Mouse (Mus musculus) lung, postnatal 0 days (tissue): ENCODE data around the gene Slc24a3.

Experiments
- CTCF ChIP-seq: IDR thresholded peaks from 2 replicates; pipeline ENCODE4 v1.5.1; 2016; ENCODE audit warnings: antibody characterized with exemption, mild to moderate bottlenecking
- EP300 ChIP-seq: IDR thresholded peaks from 2 replicates; pipeline ENCODE4 v1.6.1; 2016; ENCODE audit warnings: antibody characterized with exemption, mild to moderate bottlenecking, control low read depth

DNA sequence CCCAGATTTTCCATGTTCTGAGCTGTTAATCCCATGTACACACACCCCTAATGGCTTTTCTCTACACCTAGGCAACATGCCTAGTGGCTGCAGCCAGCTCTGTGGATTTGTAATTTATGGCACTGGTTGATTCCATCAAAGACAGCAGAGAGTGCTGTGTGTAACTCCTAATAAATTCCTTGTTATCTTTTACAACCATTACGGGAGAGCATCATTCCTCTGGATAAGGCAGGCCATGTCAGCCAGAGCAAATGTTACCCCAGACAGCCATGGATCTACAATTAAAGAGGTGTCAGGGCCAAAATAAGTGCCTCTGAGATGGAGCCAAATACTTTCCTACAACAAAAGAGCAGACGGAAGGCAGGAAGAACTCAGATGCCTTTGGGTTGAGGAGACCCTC lies 49.0 kb downstream of the Slc24a3 start:
- TF ChIP-seq CTCF (no peak), EP300 (no peak)
